Mouse (Mus musculus) erythroblast, embryonic 14.5 days (primary cell): ENCODE measurements around the gene Rora.

Experiments used
- GATA1 ChIP-seq: IDR thresholded peaks from 2 replicates; pipeline ENCODE4 v1.6.1; 2012; ENCODE audit warnings: low read length, inconsistent platforms, mixed read lengths
- TAL1 ChIP-seq: IDR thresholded peaks from 3 replicates; pipeline ENCODE4 v1.6.1; 2012; ENCODE audit warnings: low read length, inconsistent platforms, mixed read lengths

- TF ChIP-seq GATA1: no peak
- TF ChIP-seq TAL1: no peak
Observed at GRCm38 (mm10) chr9:69246225-69246624, 592.6 kb downstream of the Rora start.
